Mouse (Mus musculus) erythroblast, embryonic 14.5 days (primary cell): ENCODE measurements around the gene Dcxr.

Source experiments
- GATA1 ChIP-seq: IDR thresholded peaks from 2 replicates; pipeline ENCODE4 v1.6.1; 2012; ENCODE audit warnings: low read length, inconsistent platforms, mixed read lengths
- TAL1 ChIP-seq: IDR thresholded peaks from 3 replicates; pipeline ENCODE4 v1.6.1; 2012; ENCODE audit warnings: low read length, inconsistent platforms, mixed read lengths

DNA sequence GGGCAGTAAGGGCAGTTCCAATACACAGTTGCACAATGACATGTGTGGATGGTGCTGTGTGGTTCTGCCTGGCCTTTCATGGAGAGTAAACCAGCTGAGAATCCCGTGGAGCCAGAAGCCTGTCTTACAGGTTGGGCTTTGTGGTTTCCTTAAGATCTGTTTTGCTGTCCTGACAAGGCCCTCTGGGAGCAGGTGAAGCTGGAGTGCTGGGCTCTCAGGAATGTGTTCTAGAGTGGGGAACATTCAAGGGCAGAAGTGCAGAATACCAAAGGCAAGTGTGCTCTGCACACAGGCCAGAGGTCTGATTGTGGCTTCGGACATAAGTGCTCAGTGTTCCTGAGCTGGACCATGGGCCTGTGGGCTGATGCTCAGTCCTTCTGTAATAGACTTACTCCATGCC lies 42.4 kb downstream of the Dcxr start:
- TF ChIP-seq GATA1 = no peak
- no peak for TF ChIP-seq TAL1
